Mouse (Mus musculus): ENCODE data around the gene Cdh1. TPM values are rescaled to one million over a fixed set of nuclear protein-coding genes. Genes with fewer than 3 reads are reported as not detected.

Gene Cdh1
- polyA plus RNA-seq, 1 experiment = 347 TPM

GRCm38 (mm10) chr8:106704199-106704900 lies 101.2 kb downstream of the Cdh1 start:
- Histone ChIP-seq H3K4me1 (ENCODE audit: control insufficient read depth, insufficient read depth, low read length) (no peaks in the 10 kb centered on the region), H3K36me3 (ENCODE audit: control insufficient read depth, insufficient read depth, low read length, poor library complexity, severe bottlenecking) (peaks cover 18% of the 10 kb centered on the region), H3K27ac (ENCODE audit: insufficient read depth, low read length) (no peak overlapping the region), H3K9me3 (replicated peaks; ENCODE audit: control insufficient read depth, insufficient read depth, low read length, poor library complexity, severe bottlenecking) (no peaks in the 10 kb centered on the region), H3K4me3 (ENCODE audit: low read depth, low read length) (no peak overlapping the region), H3K27me3 (ENCODE audit: control insufficient read depth, insufficient read depth, low read length, poor library complexity, severe bottlenecking) (no peaks in the 10 kb centered on the region), H3K9ac (ENCODE audit: low read depth, poor library complexity, severe bottlenecking) (no peak overlapping the region)
- TF ChIP-seq EP300 (IDR thresholded peaks at IDR 0.05; ENCODE audit: insufficient read depth, low read depth, low read length) (no peak), CTCF (IDR thresholded peaks at IDR 0.05; ENCODE audit: low read depth, low read length) (no peak), POLR2A (IDR thresholded peaks at IDR 0.05; ENCODE audit: insufficient read depth, low read length) (no peak)

- TF ChIP-seq EP300 (IDR thresholded peaks at IDR 0.05; ENCODE audit: insufficient read depth, low read depth, low read length) (no peak), POLR2A (IDR thresholded peaks at IDR 0.05; ENCODE audit: insufficient read depth, low read length) (no peak), CTCF (IDR thresholded peaks at IDR 0.05; ENCODE audit: low read depth, low read length) (no peak)
- Histone ChIP-seq H3K27me3 (ENCODE audit: control insufficient read depth, insufficient read depth, low read length, poor library complexity, severe bottlenecking) (no peaks in the 10 kb centered on the region), H3K9ac (ENCODE audit: low read depth, poor library complexity, severe bottlenecking) (no peak overlapping the region), H3K27ac (ENCODE audit: insufficient read depth, low read length) (no peak overlapping the region), H3K36me3 (ENCODE audit: control insufficient read depth, insufficient read depth, low read length, poor library complexity, severe bottlenecking) (peaks cover 15% of the 10 kb centered on the region), H3K4me1 (ENCODE audit: control insufficient read depth, insufficient read depth, low read length) (no peaks in the 10 kb centered on the region), H3K4me3 (ENCODE audit: low read depth, low read length) (no peak overlapping the region), H3K9me3 (replicated peaks; ENCODE audit: control insufficient read depth, insufficient read depth, low read length, poor library complexity, severe bottlenecking) (no peaks in the 10 kb centered on the region)
These were observed 101.8 kb downstream of the Cdh1 start for GRCm38 (mm10) chr8:106704901-106705321.

- no peaks in the 10 kb centered on the region for H3K9me3 ChIP-seq (replicated peaks; ENCODE audit: control insufficient read depth, insufficient read depth, low read length, poor library complexity, severe bottlenecking)
- no peak overlapping the region for H3K9ac ChIP-seq (ENCODE audit: low read depth, poor library complexity, severe bottlenecking)
- H3K36me3 ChIP-seq (ENCODE audit: control insufficient read depth, insufficient read depth, low read length, poor library complexity, severe bottlenecking) = peaks cover 4% of the 10 kb centered on the region
- H3K4me3 ChIP-seq (ENCODE audit: low read depth, low read length) = no peak overlapping the region
- H3K27ac ChIP-seq (ENCODE audit: insufficient read depth, low read length) = no peak overlapping the region
- no peaks in the 10 kb centered on the region for H3K4me1 ChIP-seq (ENCODE audit: control insufficient read depth, insufficient read depth, low read length)
- H3K27me3 ChIP-seq (ENCODE audit: control insufficient read depth, insufficient read depth, low read length, poor library complexity, severe bottlenecking) = no peaks in the 10 kb centered on the region
- TF ChIP-seq CTCF (IDR thresholded peaks at IDR 0.05; ENCODE audit: low read depth, low read length) (no peak), POLR2A (IDR thresholded peaks at IDR 0.05; ENCODE audit: insufficient read depth, low read length) (no peak), EP300 (IDR thresholded peaks at IDR 0.05; ENCODE audit: insufficient read depth, low read depth, low read length) (no peak)
These were observed 103.0 kb downstream of the Cdh1 start for GRCm38 (mm10) chr8:106706194-106706593.

- Histone ChIP-seq H3K9me3 (replicated peaks; ENCODE audit: control insufficient read depth, insufficient read depth, low read length, poor library complexity, severe bottlenecking) (no peaks in the 10 kb centered on the region), H3K36me3 (ENCODE audit: control insufficient read depth, insufficient read depth, low read length, poor library complexity, severe bottlenecking) (no peaks in the 10 kb centered on the region; the same call in 1 of the 2 replicates)
- TF ChIP-seq CTCF (IDR thresholded peaks at IDR 0.05; ENCODE audit: low read depth, low read length) (no peak), POLR2A (IDR thresholded peaks at IDR 0.05; ENCODE audit: insufficient read depth, low read length) (no peak), EP300 (IDR thresholded peaks at IDR 0.05; ENCODE audit: insufficient read depth, low read depth, low read length) (no peak)
These were observed 106.9 kb downstream of the Cdh1 start for GRCm38 (mm10) chr8:106710002-106710401.

GRCm38 (mm10) chr8:106712487-106712886 lies 109.3 kb downstream of the Cdh1 start:
- Histone ChIP-seq H3K4me1 (ENCODE audit: control insufficient read depth, insufficient read depth, low read length) (no peaks in the 10 kb centered on the region), H3K9ac (ENCODE audit: low read depth, poor library complexity, severe bottlenecking) (no peak overlapping the region), H3K27ac (ENCODE audit: insufficient read depth, low read length) (no peak overlapping the region), H3K9me3 (replicated peaks; ENCODE audit: control insufficient read depth, insufficient read depth, low read length, poor library complexity, severe bottlenecking) (no peaks in the 10 kb centered on the region), H3K27me3 (ENCODE audit: control insufficient read depth, insufficient read depth, low read length, poor library complexity, severe bottlenecking) (no peaks in the 10 kb centered on the region), H3K36me3 (ENCODE audit: control insufficient read depth, insufficient read depth, low read length, poor library complexity, severe bottlenecking) (no peaks in the 10 kb centered on the region; the same call in 1 of the 2 replicates), H3K4me3 (ENCODE audit: low read depth, low read length) (no peak overlapping the region)
- no peak for TF ChIP-seq EP300 (IDR thresholded peaks at IDR 0.05; ENCODE audit: insufficient read depth, low read depth, low read length)
- no peak for TF ChIP-seq CTCF (IDR thresholded peaks at IDR 0.05; ENCODE audit: low read depth, low read length)
- TF ChIP-seq POLR2A (IDR thresholded peaks at IDR 0.05; ENCODE audit: insufficient read depth, low read length) = no peak

More at GRCm38 (mm10) chr8:106710002-106710401, 106.9 kb downstream of the Cdh1 start:
- no peaks in the 10 kb centered on the region for H3K27me3 ChIP-seq (ENCODE audit: control insufficient read depth, insufficient read depth, low read length, poor library complexity, severe bottlenecking)
- no peaks in the 10 kb centered on the region for H3K4me1 ChIP-seq (ENCODE audit: control insufficient read depth, insufficient read depth, low read length)
- no peak overlapping the region for H3K9ac ChIP-seq (ENCODE audit: low read depth, poor library complexity, severe bottlenecking)
- no peak overlapping the region for H3K27ac ChIP-seq (ENCODE audit: insufficient read depth, low read length)
- no peak overlapping the region for H3K4me3 ChIP-seq (ENCODE audit: low read depth, low read length)

- no peak for TF ChIP-seq EP300 (IDR thresholded peaks at IDR 0.05; ENCODE audit: insufficient read depth, low read depth, low read length)
- no peak for TF ChIP-seq POLR2A (IDR thresholded peaks at IDR 0.05; ENCODE audit: insufficient read depth, low read length)
- TF ChIP-seq CTCF (IDR thresholded peaks at IDR 0.05; ENCODE audit: low read depth, low read length) = no peak
- Histone ChIP-seq H3K36me3 (ENCODE audit: control insufficient read depth, insufficient read depth, low read length, poor library complexity, severe bottlenecking) (no peaks in the 10 kb centered on the region; the same call in 1 of the 2 replicates), H3K4me1 (ENCODE audit: control insufficient read depth, insufficient read depth, low read length) (no peaks in the 10 kb centered on the region), H3K27me3 (ENCODE audit: control insufficient read depth, insufficient read depth, low read length, poor library complexity, severe bottlenecking) (no peaks in the 10 kb centered on the region), H3K4me3 (ENCODE audit: low read depth, low read length) (no peak overlapping the region), H3K27ac (ENCODE audit: insufficient read depth, low read length) (no peak overlapping the region), H3K9me3 (replicated peaks; ENCODE audit: control insufficient read depth, insufficient read depth, low read length, poor library complexity, severe bottlenecking) (no peaks in the 10 kb centered on the region), H3K9ac (ENCODE audit: low read depth, poor library complexity, severe bottlenecking) (no peak overlapping the region)
These were observed 111.1 kb downstream of the Cdh1 start for GRCm38 (mm10) chr8:106714297-106714696.

All from ES-Bruce4 (cell line).